12 mouse cellular contexts compared by ENCODE assay signal in the genomic region with DNA sequence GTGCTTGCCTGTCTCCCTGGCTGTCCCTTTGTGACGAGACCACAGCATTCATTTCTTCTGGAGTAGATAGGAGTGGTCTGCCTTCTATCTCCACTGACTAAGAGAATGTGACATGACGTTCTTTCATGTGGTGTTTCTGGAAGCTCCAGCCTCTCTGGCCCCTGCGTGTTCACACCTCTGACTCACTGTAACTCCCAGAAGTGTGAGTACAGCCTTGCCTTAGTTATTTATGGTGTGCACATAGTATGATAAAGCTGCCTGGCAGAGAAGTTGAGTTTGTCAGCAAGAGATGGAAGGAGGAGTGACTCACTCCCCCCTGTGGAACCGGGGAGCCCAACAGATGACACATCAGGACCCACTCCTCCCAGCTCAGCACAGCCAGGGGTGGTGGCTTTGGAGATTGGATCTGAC. TPM values are rescaled to one million over a fixed set of nuclear protein-coding genes. Genes with fewer than 3 reads are reported as not detected.
DNase-seq lines count a peak whose midpoint lies in the region; ATAC-seq and TF ChIP-seq lines count a peak whose summit lies in the region.
"Had no signal": no experiment of that assay in that cellular context is flagged by ENCODE, and none has a peak within 500 bp of the region (broad histone marks: within the 10 kb centered on the region; RNA-seq: fewer than 3 reads in every experiment).

No protein-coding gene starts in this region.

- H3K79me3 ChIP-seq in C2C12 (ENCODE audit: low read depth) = no peaks in the 10 kb centered on the region

- no peak for DNase-seq in heart, postnatal 14 days
- peak; percentile 62 for DNase-seq in c-Kit-positive CD71-positive TER-119-positive erythroid progenitor cells, embryonic 14.5 days (ENCODE audit: low spot score)
- DNase-seq in limb, embryonic 11.5 days (ENCODE audit: low spot score) = peak; percentile 15
- DNase-seq in ovary, postnatal 14 days (ENCODE audit: low spot score) = no peak
- DNase-seq in urinary bladder, postnatal 25 days (ENCODE audit: low spot score) = no peak
- DNase-seq: cerebellum, adult 11-12 months had no signal

- no peak overlapping the region for H3K27ac ChIP-seq in heart, embryonic 13.5 days (replicated peaks)
- no peak overlapping the region for H3K27ac ChIP-seq in limb, embryonic 11.5 days (replicated peaks; ENCODE audit: low read depth, low read length)
- H3K27ac ChIP-seq in kidney, embryonic 16.5 days (ENCODE audit: low read length) = no peak overlapping the region
- H3K27ac ChIP-seq: forebrain, embryonic 10.5 days; hindbrain, postnatal 0 days; midbrain, embryonic 12.5 days had no signal

- no peaks in the 10 kb centered on the region for H3K27me3 ChIP-seq in heart, embryonic 13.5 days (replicated peaks)
- H3K27me3 ChIP-seq in C2C12 (ENCODE audit: control insufficient read depth, insufficient read depth, insufficient read length) = no peaks in the 10 kb centered on the region
- H3K27me3 ChIP-seq in limb, embryonic 11.5 days (ENCODE audit: control insufficient read depth, insufficient read depth, low read length) = no peaks in the 10 kb centered on the region
- no peaks in the 10 kb centered on the region for H3K27me3 ChIP-seq in kidney, embryonic 16.5 days (ENCODE audit: insufficient read depth, low read length)
- H3K27me3 ChIP-seq: midbrain, embryonic 12.5 days had no signal

- H3ac ChIP-seq in C2C12 (ENCODE audit: control insufficient read depth, insufficient read length, low read depth) = no peak overlapping the region

- H3K4me2 ChIP-seq in heart, embryonic 13.5 days = no peak overlapping the region
- H3K4me2 ChIP-seq in limb, embryonic 11.5 days (ENCODE audit: low read depth, severe bottlenecking) = no peak overlapping the region
- H3K4me2 ChIP-seq in kidney, embryonic 16.5 days (replicated peaks; ENCODE audit: low read depth, low read length) = no peak overlapping the region
- H3K4me2 ChIP-seq: midbrain, embryonic 12.5 days had no signal

- H3K4me3 ChIP-seq in heart, embryonic 13.5 days = no peak overlapping the region
- H3K4me3 ChIP-seq in C2C12 (ENCODE audit: insufficient read depth, poor library complexity, severe bottlenecking) = no peak overlapping the region
- H3K4me3 ChIP-seq in limb, embryonic 11.5 days (ENCODE audit: low read depth, low read length) = no peak overlapping the region
- H3K4me3 ChIP-seq in kidney, embryonic 16.5 days (ENCODE audit: low read length) = no peak overlapping the region
- H3K4me3 ChIP-seq: forebrain, embryonic 10.5 days; midbrain, embryonic 12.5 days had no signal

- no peak overlapping the region for H3K9ac ChIP-seq in heart, embryonic 13.5 days
- no peak overlapping the region for H3K9ac ChIP-seq in limb, embryonic 11.5 days (ENCODE audit: low read length)
- no peak overlapping the region for H3K9ac ChIP-seq in kidney, embryonic 16.5 days (replicated peaks; ENCODE audit: low read length)
- H3K9ac ChIP-seq: midbrain, embryonic 12.5 days had no signal

- no peaks in the 10 kb centered on the region for H3K79me2 ChIP-seq in C2C12 (ENCODE audit: control insufficient read depth, insufficient read depth)

- WGBS in heart, embryonic 13.5 days = 16% methylated on average over 4 of the region's 4 CpGs
- WGBS in limb, embryonic 11.5 days = 72% methylated on average over 4 of the region's 4 CpGs
- WGBS in kidney, embryonic 16.5 days = 70% methylated on average over 4 of the region's 4 CpGs

- no peak for TF ChIP-seq CTCF in C2C12 (IDR thresholded peaks at IDR 0.05; ENCODE audit: control insufficient read depth, insufficient read depth, insufficient read length)

- intact Hi-C loops in heart, postnatal 14 days (cut with DNase I) = no loop called here

- H3K4me1 ChIP-seq in heart, embryonic 13.5 days = peaks cover 45% of the 10 kb centered on the region
- no peaks in the 10 kb centered on the region for H3K4me1 ChIP-seq in limb, embryonic 11.5 days (ENCODE audit: control insufficient read depth, insufficient read depth, low read length)
- no peaks in the 10 kb centered on the region for H3K4me1 ChIP-seq in kidney, embryonic 16.5 days (ENCODE audit: insufficient read depth, low read length)
- H3K4me1 ChIP-seq: midbrain, embryonic 12.5 days had no signal

- ATAC-seq in heart, embryonic 13.5 days (ENCODE audit: extremely low read depth, insufficient number of reproducible peaks, low FRiP score, low TSS enrichment) = peak; percentile 28; the same call in 1 of the 2 replicates
- ATAC-seq in limb, embryonic 11.5 days (ENCODE audit: insufficient number of reproducible peaks, low FRiP score, low TSS enrichment, low read depth) = no peak
- ATAC-seq in kidney, embryonic 16.5 days (ENCODE audit: low FRiP score, low TSS enrichment) = no peak
- ATAC-seq: hindbrain, postnatal 0 days had no signal

- no peaks in the 10 kb centered on the region for H3K9me3 ChIP-seq in heart, embryonic 13.5 days
- H3K9me3 ChIP-seq in limb, embryonic 11.5 days (ENCODE audit: control insufficient read depth, low read length) = no peaks in the 10 kb centered on the region
- no peaks in the 10 kb centered on the region for H3K9me3 ChIP-seq in kidney, embryonic 16.5 days (ENCODE audit: low read length)
- H3K9me3 ChIP-seq: forebrain, embryonic 10.5 days; midbrain, embryonic 12.5 days had no signal

- H3K36me3 ChIP-seq in heart, embryonic 13.5 days = no peaks in the 10 kb centered on the region
- no peaks in the 10 kb centered on the region for H3K36me3 ChIP-seq in C2C12 (ENCODE audit: control insufficient read depth, insufficient read depth)
- no peaks in the 10 kb centered on the region for H3K36me3 ChIP-seq in limb, embryonic 11.5 days (ENCODE audit: control insufficient read depth, insufficient read depth, low read length)
- H3K36me3 ChIP-seq in kidney, embryonic 16.5 days (ENCODE audit: insufficient read depth, low read length) = no peaks in the 10 kb centered on the region
- H3K36me3 ChIP-seq: forebrain, embryonic 10.5 days; midbrain, embryonic 12.5 days had no signal

TF ChIP-seq in C2C12, 6 proteins besides CTCF, POLR2A, EP300 and RAD21:
- peak; percentile 38 for TF ChIP-seq MAX (IDR thresholded peaks at IDR 0.05)
- peak; percentile 72 for TF ChIP-seq FOSL1 (IDR thresholded peaks at IDR 0.05; ENCODE audit: insufficient read depth, low read length, poor library complexity, severe bottlenecking)
- no peak for TF ChIP-seq USF1 (IDR thresholded peaks at IDR 0.05; ENCODE audit: low read depth)

RNA-seq across cellular contexts. Expression of gene Il1rl2, which starts 34.4 kb away (rescaled TPM):
- 3.5 and 3.8 TPM in 2 replicates for polyA plus RNA-seq in heart, embryonic 13.5 days (2015; fragmentation: Nextera tagmentation; extraction: Ambion mirVana)
- 1 to 10 TPM; 3.8 to 4.9 TPM for total RNA-seq in heart, postnatal 14 days (2021)
- polyA plus RNA-seq in C2C12 (2012; fragmentation: generic; extraction: Trizol) = not detected
- 0.88 and 1.1 TPM in 2 replicates for polyA plus RNA-seq in limb, embryonic 11.5 days (2014; fragmentation: Nextera tagmentation; extraction: Ambion mirVana)
- 10.4 and 10.5 TPM in 2 replicates for polyA plus RNA-seq in kidney, embryonic 16.5 days (2015; fragmentation: Nextera tagmentation; extraction: Ambion mirVana)

Comparison
In these comparisons a context has a peak if more than half of its experiments do, and no peak if none do; other contexts are left out.
1. DNase-seq: peak in c-Kit-positive CD71-positive TER-119-positive erythroid progenitor cells, embryonic 14.5 days (single experiment) and limb, embryonic 11.5 days (single experiment); none in heart, postnatal 14 days (0 of 2), ovary, postnatal 14 days (single experiment) and urinary bladder, postnatal 25 days (single experiment).